In genomic region chr3:70029260-70029659, GRCm38 (mm10) we compare ENCODE assay signal across 45 mouse cellular contexts. TPM values are rescaled to one million over a fixed set of nuclear protein-coding genes. Genes with fewer than 3 reads are reported as not detected.
"Had no signal": no experiment of that assay in that cellular context is flagged by ENCODE, and none has a peak within 500 bp of the region (broad histone marks: within the 10 kb centered on the region; RNA-seq: fewer than 3 reads in every experiment).

No protein-coding gene starts in this region.

- H3K4me2 ChIP-seq: heart, embryonic 12.5 days; hindbrain, embryonic 12.5 days; hindbrain, embryonic 14.5 days; intestine, embryonic 15.5 days; limb, embryonic 13.5 days; limb, embryonic 15.5 days; liver, embryonic 12.5 days had no signal

- H3K27ac ChIP-seq: heart, embryonic 10.5 days; hindbrain, embryonic 10.5 days; hindbrain, embryonic 12.5 days; hindbrain, embryonic 14.5 days; intestine, embryonic 15.5 days; limb, embryonic 13.5 days; limb, embryonic 15.5 days; liver, embryonic 12.5 days; liver, embryonic 14.5 days had no signal

- DNase-seq: gastrocnemius, postnatal 25 days; heart, adult 18-20 months; heart, postnatal 10 days; heart, postnatal 4 days; kidney, adult 18-20 months; kidney, adult 8-10 months; kidney, postnatal 10 days; kidney, postnatal 36 days; layer of hippocampus, adult 9-11 months; layer of hippocampus, postnatal 36 days; left cerebral cortex, postnatal 4 days; lung, adult 18-20 months had no signal

- H3K36me3 ChIP-seq: heart, embryonic 10.5 days; heart, embryonic 12.5 days; hindbrain, embryonic 10.5 days; hindbrain, embryonic 12.5 days; intestine, embryonic 15.5 days; limb, embryonic 13.5 days; limb, embryonic 15.5 days; liver, embryonic 12.5 days had no signal

- H3K4me3 ChIP-seq: heart, embryonic 10.5 days; heart, embryonic 12.5 days; hindbrain, embryonic 10.5 days; hindbrain, embryonic 12.5 days; intestine, embryonic 15.5 days; limb, embryonic 13.5 days; limb, embryonic 15.5 days; liver, embryonic 12.5 days had no signal

- ATAC-seq: hindbrain, embryonic 16.5 days; inflammation-experienced regulatory T-cells, adult 6 months; intestine, embryonic 15.5 days; intestine, postnatal 0 days; liver, embryonic 12.5 days had no signal

- H3K4me1 ChIP-seq: heart, embryonic 10.5 days; heart, embryonic 12.5 days; hindbrain, embryonic 10.5 days; hindbrain, embryonic 12.5 days; intestine, embryonic 15.5 days; limb, embryonic 13.5 days; limb, embryonic 15.5 days; liver, embryonic 12.5 days had no signal

- H3K9me3 ChIP-seq: heart, embryonic 10.5 days; heart, embryonic 12.5 days; hindbrain, embryonic 10.5 days; hindbrain, embryonic 12.5 days; intestine, embryonic 15.5 days; limb, embryonic 13.5 days; limb, embryonic 15.5 days; liver, embryonic 12.5 days had no signal

- H3K27me3 ChIP-seq: heart, embryonic 12.5 days; hindbrain, embryonic 12.5 days; intestine, embryonic 15.5 days; limb, embryonic 13.5 days; limb, embryonic 15.5 days; liver, embryonic 12.5 days had no signal

- H3K9ac ChIP-seq: heart, embryonic 12.5 days; hindbrain, embryonic 12.5 days; hindbrain, embryonic 14.5 days; intestine, embryonic 15.5 days; limb, embryonic 13.5 days; limb, embryonic 15.5 days; liver, embryonic 12.5 days; liver, embryonic 14.5 days had no signal

RNA-seq across cellular contexts. Expression of gene Otol1, which starts 21.8 kb away (rescaled TPM):
- total RNA-seq: gastrocnemius, adult 8-10 months; gastrocnemius, postnatal 25 days; gastrocnemius, postnatal 4 days; granulocyte monocyte progenitor cell, adult 5-6 weeks; heart, adult 18-20 months; heart, adult 8-10 months; heart, postnatal 10 days; heart, postnatal 25 days; heart, postnatal 4 days; layer of hippocampus, adult 18-20 months; layer of hippocampus, adult 8-10 months; layer of hippocampus, postnatal 14 days; layer of hippocampus, postnatal 36 days; left cerebral cortex, adult 18-20 months; left cerebral cortex, adult 8-10 months; left cerebral cortex, postnatal 10 days; left cerebral cortex, postnatal 25 days; liver, adult 2 months had no signal
- polyA plus RNA-seq: heart, embryonic 10.5 days; heart, embryonic 12.5 days; heart, embryonic 14.5 days; heart, embryonic 16.5 days; hindbrain, embryonic 14.5 days; inflammation-experienced regulatory T-cells, adult 6 months; intestine, embryonic 15.5 days; intestine, postnatal 0 days; kidney, embryonic 14.5 days; kidney, embryonic 16.5 days; large intestine, adult 2 months; limb, embryonic 11.5 days; limb, embryonic 13.5 days; limb, embryonic 15.5 days; liver, adult 2 months; liver, embryonic 12.5 days; liver, embryonic 14.5 days; liver, embryonic 16.5 days had no signal
